Mouse (Mus musculus) mesoderm, embryonic 11.5 days (tissue): ENCODE data around the gene Crocc2.
"Not testable (repeated sequence)": the region's sequence is repeated elsewhere in the genome, so short reads cannot be mapped to it uniquely, and the experiment has no call there.

Experiments used
- DNase-seq: peaks from one replicate; pipeline ENCODE4 v3.0.0-alpha.2; 2012; ENCODE audit warnings: low read depth, low spot score

Crocc2 gene

GRCm38 (mm10) chr1:93161921-93162320 lies 6.6 kb upstream of the Crocc2 start:
- DNase-seq, result no peak

GRCm38 (mm10) chr1:93162588-93162987 lies 5.9 kb upstream of the Crocc2 start:
- no peak for DNase-seq

DNA sequence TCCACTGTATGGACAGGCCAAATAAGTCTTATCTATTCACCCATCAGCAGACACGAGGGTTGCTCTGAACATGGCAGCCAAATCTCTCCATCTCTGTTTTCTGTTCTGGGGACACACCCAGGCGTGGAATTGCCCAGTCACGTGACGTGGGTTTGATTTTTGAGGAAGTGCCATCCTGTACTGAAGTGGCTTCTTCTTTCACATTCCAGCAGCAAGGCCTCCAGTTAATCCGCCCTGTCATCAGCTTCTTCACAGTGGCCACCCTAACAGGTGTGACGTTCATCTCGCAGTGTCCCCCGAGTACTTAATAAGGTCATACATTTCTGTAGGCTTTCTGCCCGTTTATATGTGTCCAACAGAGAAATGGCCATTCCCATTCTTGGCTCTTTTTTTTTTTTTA lies 3.1 kb upstream of the Crocc2 start:
- no peak for DNase-seq

DNA sequence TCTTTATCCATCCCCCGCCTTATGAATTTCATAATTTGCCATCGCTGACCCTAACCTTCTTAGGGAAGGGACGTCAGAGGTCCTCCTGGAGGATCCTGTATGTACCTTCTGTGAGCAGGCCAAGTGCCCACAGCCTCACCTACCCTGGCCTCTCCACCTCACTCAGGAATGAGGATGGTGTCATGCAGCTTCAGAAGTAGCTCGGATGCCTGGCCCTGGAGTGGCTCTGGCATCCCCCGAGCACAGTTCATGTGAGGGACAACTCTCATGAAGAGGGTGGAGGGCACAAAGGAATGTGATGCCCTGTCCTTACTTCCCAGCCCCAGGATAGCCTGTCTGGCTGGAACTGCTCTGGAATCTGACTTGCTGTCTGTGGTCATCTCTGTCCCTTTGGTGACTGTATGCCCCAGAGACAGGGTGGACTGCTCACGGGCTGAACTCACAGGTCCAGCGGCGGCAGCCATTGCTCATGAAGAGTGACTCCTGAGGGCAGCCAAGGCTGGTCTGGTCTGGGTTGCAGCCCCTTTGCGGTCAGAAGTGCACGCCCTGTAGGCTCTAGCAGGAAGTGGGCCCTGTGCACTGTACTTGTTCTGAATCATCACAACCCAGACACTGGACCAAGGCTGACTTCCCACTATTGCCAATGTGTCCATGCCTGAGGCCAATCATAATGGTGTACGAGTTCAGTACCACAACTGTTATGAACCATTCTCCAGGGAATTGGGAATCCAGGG lies 2.0 kb upstream of the Crocc2 start:
- DNase-seq, result no peak

- DNase-seq, result no peak
Measured at GRCm38 (mm10) chr1:93173665-93174064, 5.1 kb downstream of the Crocc2 start.

DNA sequence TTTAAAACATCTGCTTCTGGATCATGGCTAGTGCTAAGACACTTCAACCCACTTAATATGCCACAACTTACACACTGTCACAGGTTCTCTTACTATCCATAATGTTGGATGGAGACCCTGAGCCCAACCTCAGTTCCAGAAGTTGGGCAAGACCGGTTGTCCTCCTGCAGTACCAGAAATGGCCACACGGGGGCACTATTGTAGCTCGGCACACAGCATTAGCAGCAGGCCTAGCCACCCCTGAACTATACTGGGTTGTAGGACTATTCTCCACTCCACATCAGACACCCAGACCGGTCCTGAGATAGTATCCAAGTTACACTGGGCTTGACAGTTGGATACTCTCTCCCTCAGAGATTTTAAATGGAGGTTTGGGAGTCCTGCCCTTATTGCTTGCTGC lies 5.9 kb downstream of the Crocc2 start:
- peak; percentile 91 for DNase-seq

DNA sequence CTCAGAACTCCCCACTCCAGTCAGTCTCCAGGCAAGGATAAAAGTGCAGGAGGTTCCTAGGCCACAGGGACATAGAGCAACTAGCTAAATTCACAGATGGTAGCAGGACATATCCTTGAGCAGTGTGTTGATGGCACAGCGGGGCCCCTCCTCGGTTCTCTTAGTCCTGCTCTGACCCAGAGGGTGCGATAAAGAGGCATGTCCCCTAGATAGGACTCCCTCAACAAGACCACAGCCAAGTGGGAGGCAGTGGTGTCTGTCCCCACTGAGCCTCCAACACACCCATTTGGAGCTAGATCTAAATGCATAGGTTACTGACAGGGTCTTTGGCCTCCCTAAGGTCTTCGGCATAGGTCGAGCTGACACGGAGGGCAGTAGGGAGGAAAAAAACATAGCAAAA lies 7.3 kb downstream of the Crocc2 start:
- no peak for DNase-seq

GRCm38 (mm10) chr1:93176525-93177332 lies 8.2 kb downstream of the Crocc2 start:
- peak; percentile 85 for DNase-seq

GRCm38 (mm10) chr1:93182281-93182680 lies 13.8 kb downstream of the Crocc2 start:
- DNase-seq, result no peak

GRCm38 (mm10) chr1:93184071-93184828 lies 15.7 kb downstream of the Crocc2 start:
- DNase-seq, result no peak

DNA sequence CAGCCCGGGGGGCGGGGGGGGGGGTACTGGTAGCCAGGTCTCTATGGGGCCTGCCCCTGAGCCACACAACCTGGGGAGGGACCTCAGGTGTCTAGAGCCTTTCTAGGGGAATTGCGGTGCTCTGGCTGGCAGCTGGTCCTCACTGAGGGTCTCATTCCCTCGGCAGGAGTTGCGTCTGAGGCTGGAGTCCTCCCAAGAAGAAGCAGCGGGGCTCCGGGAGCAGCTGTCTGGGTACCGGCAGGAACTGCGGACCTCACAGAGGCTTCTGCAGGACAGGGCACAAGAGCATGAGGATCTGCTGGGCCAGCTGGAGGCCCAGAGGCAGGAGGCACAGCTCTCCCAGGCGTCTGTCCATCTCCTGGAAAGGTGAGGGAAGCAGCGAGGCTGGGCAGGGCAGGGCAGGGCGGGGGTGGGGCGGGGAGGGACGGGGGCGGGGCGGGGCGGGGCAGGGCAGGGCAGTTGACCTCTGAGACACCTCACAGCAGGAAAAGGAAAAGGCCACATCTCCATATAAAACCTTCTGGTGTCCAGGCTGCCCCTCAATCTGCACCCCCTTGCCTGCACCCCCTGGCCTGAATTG lies 22.3 kb downstream of the Crocc2 start:
- no peak for DNase-seq

DNA sequence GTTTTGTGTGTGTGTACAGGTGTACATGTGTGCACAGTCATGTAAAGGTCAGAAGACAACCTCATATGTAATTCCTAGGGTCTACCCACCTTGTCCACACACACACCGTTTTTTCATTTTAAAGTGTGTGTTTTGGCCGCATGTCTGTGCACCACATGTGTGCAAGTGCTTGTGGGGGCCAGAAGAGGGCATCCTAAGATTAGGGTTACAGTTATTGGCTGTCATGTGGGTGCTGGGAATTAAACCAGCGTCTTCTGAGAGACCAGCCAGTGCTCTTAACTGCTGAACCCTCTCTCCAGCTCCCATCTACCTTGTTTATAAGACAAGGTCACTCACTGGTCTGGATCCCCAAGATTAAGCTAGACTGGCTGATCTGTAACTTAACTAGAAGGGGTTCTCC lies 26.4 kb downstream of the Crocc2 start:
- DNase-seq, result no peak

DNA sequence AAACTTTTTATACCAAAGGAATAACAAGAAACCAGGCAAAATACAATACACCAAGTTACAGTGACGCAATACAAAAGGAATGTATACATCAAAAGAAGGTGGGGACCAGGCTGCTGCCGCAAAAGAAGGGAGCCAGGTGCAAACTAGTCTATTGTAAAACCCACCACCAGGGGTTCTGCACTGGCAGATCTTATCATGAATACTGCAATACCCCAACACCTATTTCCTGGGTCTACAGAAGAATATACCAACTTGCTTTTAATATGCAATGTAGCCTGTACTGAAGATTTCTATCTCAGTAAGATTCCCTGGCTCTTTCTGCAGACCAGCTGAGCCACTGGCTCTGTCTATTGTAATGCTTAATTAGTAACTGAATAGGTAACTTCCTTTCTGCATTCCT lies 28.9 kb downstream of the Crocc2 start:
- not testable (repeated sequence) for DNase-seq

GRCm38 (mm10) chr1:93197916-93198315 lies 29.4 kb downstream of the Crocc2 start:
- no peak for DNase-seq

- DNase-seq, result no peak
Measured at GRCm38 (mm10) chr1:93206277-93206970, 37.9 kb downstream of the Crocc2 start.

- DNase-seq, result no peak
Measured at GRCm38 (mm10) chr1:93207536-93208064, 39.1 kb downstream of the Crocc2 start.

- no peak for DNase-seq
Measured at GRCm38 (mm10) chr1:93210213-93210641, 41.7 kb downstream of the Crocc2 start.

- DNase-seq, result no peak
Measured at GRCm38 (mm10) chr1:93211019-93211418, 42.5 kb downstream of the Crocc2 start.

- DNase-seq, result no peak
Measured at GRCm38 (mm10) chr1:93211549-93212220, 43.2 kb downstream of the Crocc2 start.

- DNase-seq, result no peak
Measured at GRCm38 (mm10) chr1:93212441-93212840, 43.9 kb downstream of the Crocc2 start.
